Comparison of ENCODE assay signal across 34 mouse cellular contexts in genomic region chr2:45128696-45129095, GRCm38 (mm10).
"Had no signal": no experiment of that assay in that cellular context is flagged by ENCODE, and none has a peak within 500 bp of the region (broad histone marks: within the 10 kb centered on the region; RNA-seq: fewer than 3 reads in every experiment).

No protein-coding gene starts in this region.

- H3K9ac ChIP-seq: heart, embryonic 12.5 days; heart, embryonic 13.5 days; heart, embryonic 15.5 days; hindbrain, embryonic 12.5 days; hindbrain, embryonic 13.5 days; hindbrain, embryonic 14.5 days; hindbrain, embryonic 15.5 days; intestine, embryonic 15.5 days; kidney, embryonic 15.5 days had no signal

- DNase-seq: heart, postnatal 10 days; heart, postnatal 14 days; heart, postnatal 36 days; kidney, adult 11 months; kidney, adult 18-20 months; kidney, adult 2 months; kidney, adult 8-10 months; kidney, adult 9 months; kidney, postnatal 10 days; kidney, postnatal 14 days; kidney, postnatal 25 days; kidney, postnatal 36 days; kidney, postnatal 4 days; layer of hippocampus, adult 9-11 months; layer of hippocampus, postnatal 36 days had no signal

- H3K9me3 ChIP-seq: heart, embryonic 10.5 days; heart, embryonic 12.5 days; heart, embryonic 13.5 days; heart, embryonic 15.5 days; hindbrain, embryonic 10.5 days; hindbrain, embryonic 12.5 days; hindbrain, embryonic 13.5 days; hindbrain, embryonic 15.5 days; intestine, embryonic 15.5 days; kidney, embryonic 15.5 days had no signal

- H3K4me3 ChIP-seq: heart, embryonic 10.5 days; heart, embryonic 12.5 days; heart, embryonic 13.5 days; heart, embryonic 15.5 days; hindbrain, embryonic 10.5 days; hindbrain, embryonic 12.5 days; hindbrain, embryonic 13.5 days; hindbrain, embryonic 15.5 days; intestine, embryonic 15.5 days; kidney, embryonic 15.5 days; layer of hippocampus, adult 2 months had no signal

- H3K36me3 ChIP-seq: heart, embryonic 10.5 days; heart, embryonic 12.5 days; heart, embryonic 13.5 days; heart, embryonic 15.5 days; hindbrain, embryonic 10.5 days; hindbrain, embryonic 12.5 days; hindbrain, embryonic 13.5 days; hindbrain, embryonic 15.5 days; intestine, embryonic 15.5 days; kidney, embryonic 15.5 days had no signal

- H3K4me2 ChIP-seq: heart, embryonic 11.5 days; heart, embryonic 12.5 days; heart, embryonic 13.5 days; heart, embryonic 15.5 days; hindbrain, embryonic 12.5 days; hindbrain, embryonic 13.5 days; hindbrain, embryonic 14.5 days; hindbrain, embryonic 15.5 days; intestine, embryonic 15.5 days; kidney, embryonic 15.5 days had no signal

- H3K4me1 ChIP-seq: heart, embryonic 10.5 days; heart, embryonic 12.5 days; heart, embryonic 13.5 days; heart, embryonic 15.5 days; hindbrain, embryonic 10.5 days; hindbrain, embryonic 12.5 days; hindbrain, embryonic 13.5 days; hindbrain, embryonic 15.5 days; intestine, embryonic 15.5 days; kidney, embryonic 15.5 days had no signal

- ATAC-seq: hindbrain, embryonic 16.5 days; hindbrain, postnatal 0 days; inflammation-experienced regulatory T-cells, adult 6 months; intestine, embryonic 15.5 days; intestine, embryonic 16.5 days; intestine, postnatal 0 days had no signal

- H3K27me3 ChIP-seq: heart, embryonic 12.5 days; heart, embryonic 13.5 days; heart, embryonic 15.5 days; hindbrain, embryonic 12.5 days; hindbrain, embryonic 13.5 days; hindbrain, embryonic 15.5 days; intestine, embryonic 15.5 days; kidney, embryonic 15.5 days had no signal

- H3K27ac ChIP-seq: heart, embryonic 10.5 days; heart, embryonic 13.5 days; heart, embryonic 15.5 days; hindbrain, embryonic 12.5 days; hindbrain, embryonic 13.5 days; hindbrain, embryonic 14.5 days; hindbrain, embryonic 15.5 days; hindbrain, postnatal 0 days; intestine, embryonic 15.5 days; kidney, embryonic 15.5 days; kidney, postnatal 0 days; layer of hippocampus, adult 2 months had no signal
